Mouse (Mus musculus) C2C12 (cell line): ENCODE results near the gene Nat10.

ENCODE experiments used
- CTCF ChIP-seq: IDR thresholded peaks from one replicate; pipeline ENCODE4 v1.5.1; 2011; ENCODE audit not compliant: control insufficient read depth, insufficient read depth, insufficient read length
- FOSL1 ChIP-seq: IDR thresholded peaks from one replicate; pipeline ENCODE4 v1.8.0; 2011; ENCODE audit warnings: mild to moderate bottlenecking, low read length; ENCODE audit not compliant: poor library complexity, insufficient read depth, severe bottlenecking
- MAX ChIP-seq: IDR thresholded peaks from one replicate; pipeline ENCODE4 v1.6.1; 2011; ENCODE audit warnings: mild to moderate bottlenecking, control low read depth
- MYOD1 ChIP-seq: IDR thresholded peaks from one replicate; pipeline ENCODE4 v1.6.1; 2011; ENCODE audit warnings: low read depth; ENCODE audit not compliant: control insufficient read depth, insufficient read length
- USF1 ChIP-seq: IDR thresholded peaks from one replicate; pipeline ENCODE4 v1.6.1; 2011; ENCODE audit warnings: low read depth, mild to moderate bottlenecking, control low read depth, moderate library complexity

- TF ChIP-seq FOSL1, result no peak
- TF ChIP-seq CTCF, result no peak
- no peak for TF ChIP-seq MAX
- no peak for TF ChIP-seq USF1
- TF ChIP-seq MYOD1, result no peak
Observed at GRCm38 (mm10) chr2:103703336-103703735, 57.7 kb downstream of the Nat10 start.
